Mouse (Mus musculus) midbrain, embryonic 14.5 days (tissue): ENCODE measurements around the gene Odam. TPM values are rescaled to one million over a fixed set of nuclear protein-coding genes. Genes with fewer than 3 reads are reported as not detected.

Experiments used
- polyA plus RNA-seq: library from polyadenylated mRNA; unstranded; fragments of >200 nt; fragmentation: Nextera tagmentation; extraction: Ambion mirVana; gene quantifications from 2 replicates; pipeline ENCODE4 v1.2.1, GENCODE M21; 2014

The Odam gene
- polyA plus RNA-seq, 1 experiment from 2014 or later, result not detected

Other genes starting within 250 kb of the Odam start
- not detected in 2 replicates for gene Csn1s1, start 218.8 kb upstream of the Odam start, polyA plus RNA-seq
- gene Csn2, start 185.4 kb upstream of the Odam start, polyA plus RNA-seq, result not detected in 2 replicates
- not detected in 2 replicates for gene Csn1s2a, start 110.5 kb upstream of the Odam start, polyA plus RNA-seq
- not detected in 2 replicates for gene Csn1s2b, start 76.9 kb upstream of the Odam start, polyA plus RNA-seq
- gene Prr27, start 59.3 kb upstream of the Odam start, polyA plus RNA-seq, result not detected in 2 replicates
- gene Csn3, start 40.5 kb downstream of the Odam start, polyA plus RNA-seq, result not detected in 2 replicates
- gene 2310003L06Rik, start 84.4 kb downstream of the Odam start, polyA plus RNA-seq, result not detected in 2 replicates
- gene Gm28434, start 84.5 kb downstream of the Odam start, polyA plus RNA-seq, result not detected in 2 replicates
- gene Cabs1, start 94.4 kb downstream of the Odam start, polyA plus RNA-seq, result not detected in 2 replicates
- gene Smr3a, start 117.5 kb downstream of the Odam start, polyA plus RNA-seq, result not detected in 2 replicates
- gene Smr2, start 201.5 kb downstream of the Odam start, polyA plus RNA-seq, result not detected in 2 replicates
- not detected in 2 replicates for gene Gm11116, start 226.5 kb downstream of the Odam start, polyA plus RNA-seq